Mouse (Mus musculus): ENCODE measurements at regions not wholly inside any gene's neighbourhood (a gene's known extent, or its start where the extent isn't known, plus 50 kb on each side); places are given as distances from the start of the nearest gene placed in this dataset.

DNA sequence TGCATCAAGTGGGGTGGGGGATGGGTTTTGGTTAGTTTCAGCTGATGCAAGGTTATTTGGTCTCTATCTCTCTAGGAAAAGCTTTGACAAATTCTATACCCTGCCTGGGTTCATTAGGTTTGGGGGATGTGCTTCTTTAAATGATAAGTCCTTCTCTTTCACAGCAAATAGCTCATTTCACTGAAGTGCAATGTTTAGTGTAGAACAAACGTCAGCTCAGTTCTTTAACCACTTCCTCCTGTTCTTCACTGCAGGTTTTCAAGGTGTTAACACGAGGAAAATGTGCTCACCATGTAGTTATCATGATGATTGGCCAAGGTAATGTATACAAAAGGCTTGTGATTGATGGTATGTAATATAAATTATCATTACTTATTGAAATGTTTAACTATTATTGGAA is 659.5 kb upstream of the A1bg start:
- no peak for DNase-seq (ENCODE audit: low read depth)
- no peak for TF ChIP-seq POLR2A (IDR thresholded peaks at IDR 0.05; ENCODE audit: borderline replicate concordance, extremely low read depth, insufficient read depth, insufficient read length, poor library complexity, severe bottlenecking)
- TF ChIP-seq CTCF (IDR thresholded peaks at IDR 0.05; ENCODE audit: borderline replicate concordance, extremely low read depth, insufficient read depth, insufficient read length) = no peak

DNA sequence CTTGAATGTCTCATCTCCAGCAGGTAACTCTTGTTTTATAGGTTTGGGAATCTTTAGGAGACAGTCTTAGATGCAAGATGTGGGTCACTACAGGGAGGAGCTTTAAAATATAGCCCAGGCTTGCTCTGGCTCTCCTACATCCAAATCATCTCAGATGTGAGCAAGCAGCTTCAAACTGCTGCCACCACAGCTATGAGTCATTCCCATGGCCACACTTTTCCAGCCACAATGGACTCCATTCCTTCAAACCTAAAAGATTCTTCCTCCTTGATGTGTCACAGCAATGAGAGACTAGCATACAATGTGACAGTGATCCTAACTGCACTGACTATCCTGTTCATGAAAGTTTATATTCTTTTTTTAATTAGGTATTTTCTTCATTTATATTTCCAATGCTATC is 640.5 kb upstream of the A1bg start:
- DNase-seq (ENCODE audit: low read depth) = no peak
- TF ChIP-seq CTCF (IDR thresholded peaks at IDR 0.05; ENCODE audit: borderline replicate concordance, extremely low read depth, insufficient read depth, insufficient read length) (no peak), POLR2A (IDR thresholded peaks at IDR 0.05; ENCODE audit: borderline replicate concordance, extremely low read depth, insufficient read depth, insufficient read length, poor library complexity, severe bottlenecking) (no peak)

DNA sequence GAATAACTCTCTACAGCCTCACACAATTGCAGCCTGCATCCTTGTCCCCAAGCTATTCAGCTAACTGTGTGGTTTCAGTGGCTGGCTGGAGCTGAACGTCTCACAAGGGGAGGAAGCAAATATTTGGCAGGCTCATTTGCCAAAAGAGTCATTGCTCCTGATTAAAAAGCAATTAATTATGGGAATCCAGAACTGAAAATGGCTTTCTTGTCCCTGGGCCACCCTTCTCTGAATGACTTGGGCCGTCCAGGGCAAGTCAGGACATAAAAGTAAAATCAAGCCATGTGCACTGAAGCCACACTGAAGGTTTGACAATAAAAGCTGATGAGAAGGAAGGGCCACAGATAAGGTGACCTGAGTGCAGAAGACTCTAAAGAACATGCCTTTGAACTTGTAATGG is 639.4 kb upstream of the A1bg start:
- DNase-seq (ENCODE audit: low read depth) = no peak
- no peak for TF ChIP-seq POLR2A (IDR thresholded peaks at IDR 0.05; ENCODE audit: borderline replicate concordance, extremely low read depth, insufficient read depth, insufficient read length, poor library complexity, severe bottlenecking)

DNA sequence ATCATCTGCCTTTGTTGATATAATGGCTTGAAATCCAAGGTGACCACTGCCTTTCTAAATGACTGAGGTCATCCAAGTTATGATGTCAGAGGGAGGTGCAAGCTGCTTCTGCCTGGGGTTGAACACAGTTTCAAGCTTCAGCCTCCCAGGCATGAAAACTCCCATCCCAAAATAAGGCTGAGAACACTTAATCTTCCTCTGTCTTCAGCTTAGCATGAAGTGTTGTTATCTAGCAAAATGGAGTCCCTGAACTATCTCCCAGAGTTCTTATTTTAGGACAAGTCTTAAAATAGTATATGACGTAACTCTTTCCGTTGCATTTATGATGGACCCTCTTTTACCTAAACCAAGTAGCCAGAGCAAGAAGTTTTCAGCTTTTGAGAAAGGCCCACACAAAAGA is 631.1 kb upstream of the A1bg start:
- DNase-seq (ENCODE audit: low read depth) = no peak
- TF ChIP-seq CTCF (IDR thresholded peaks at IDR 0.05; ENCODE audit: borderline replicate concordance, extremely low read depth, insufficient read depth, insufficient read length) (no peak), POLR2A (IDR thresholded peaks at IDR 0.05; ENCODE audit: borderline replicate concordance, extremely low read depth, insufficient read depth, insufficient read length, poor library complexity, severe bottlenecking) (no peak)

DNA sequence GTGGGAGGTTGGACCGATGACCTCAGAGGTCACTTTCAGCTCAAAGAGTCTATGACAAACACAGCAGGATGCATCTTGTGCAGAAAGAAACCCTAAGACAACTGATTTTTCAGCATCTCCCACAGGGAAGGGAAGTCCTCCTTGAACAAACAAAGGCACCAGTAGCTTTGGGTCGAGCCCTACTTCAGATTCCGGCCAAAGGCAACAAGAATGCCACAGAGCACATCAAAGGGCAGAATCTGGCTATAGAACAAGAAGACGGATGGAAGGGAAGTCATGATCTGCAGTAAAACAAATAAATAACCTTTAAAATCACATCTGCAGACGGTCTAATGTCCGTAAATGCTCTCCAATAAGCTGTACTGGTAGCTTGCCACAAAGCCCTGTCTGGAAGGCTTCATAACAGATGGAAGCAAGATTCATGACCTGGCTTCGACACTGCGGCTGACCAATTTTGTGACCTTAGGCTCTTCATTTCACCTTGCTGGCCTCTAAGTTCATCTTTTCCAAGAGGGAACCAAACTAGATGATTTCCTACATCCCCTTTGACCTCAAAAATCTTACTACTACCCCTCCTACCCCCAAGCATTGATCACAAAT is 630.4 kb upstream of the A1bg start:
- DNase-seq (ENCODE audit: low read depth) = peak; percentile 40
- TF ChIP-seq POLR2A (IDR thresholded peaks at IDR 0.05; ENCODE audit: borderline replicate concordance, extremely low read depth, insufficient read depth, insufficient read length, poor library complexity, severe bottlenecking) (no peak), CTCF (IDR thresholded peaks at IDR 0.05; ENCODE audit: borderline replicate concordance, extremely low read depth, insufficient read depth, insufficient read length) (no peak)

DNA sequence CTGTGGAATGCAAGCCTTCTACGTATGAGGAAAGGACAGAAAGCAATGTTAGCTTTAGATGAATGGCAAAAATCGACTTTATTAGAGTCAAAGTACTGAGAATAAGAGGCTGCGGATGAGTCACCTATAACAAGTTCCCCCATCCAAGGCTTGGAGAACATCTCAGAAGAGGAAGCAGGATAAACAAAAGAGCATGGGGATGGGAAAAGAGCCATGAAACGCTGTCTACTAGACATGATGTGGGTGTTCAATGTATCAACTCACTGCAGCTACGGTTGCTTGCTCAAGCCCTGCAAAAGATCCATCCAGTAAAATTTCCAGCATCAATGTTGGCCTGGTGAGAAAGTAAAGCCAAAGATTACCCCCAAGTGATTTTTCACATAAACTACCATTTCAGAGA is 628.4 kb upstream of the A1bg start:
- DNase-seq (ENCODE audit: low read depth) = no peak
- no peak for TF ChIP-seq CTCF (IDR thresholded peaks at IDR 0.05; ENCODE audit: borderline replicate concordance, extremely low read depth, insufficient read depth, insufficient read length)
- no peak for TF ChIP-seq POLR2A (IDR thresholded peaks at IDR 0.05; ENCODE audit: borderline replicate concordance, extremely low read depth, insufficient read depth, insufficient read length, poor library complexity, severe bottlenecking)

DNA sequence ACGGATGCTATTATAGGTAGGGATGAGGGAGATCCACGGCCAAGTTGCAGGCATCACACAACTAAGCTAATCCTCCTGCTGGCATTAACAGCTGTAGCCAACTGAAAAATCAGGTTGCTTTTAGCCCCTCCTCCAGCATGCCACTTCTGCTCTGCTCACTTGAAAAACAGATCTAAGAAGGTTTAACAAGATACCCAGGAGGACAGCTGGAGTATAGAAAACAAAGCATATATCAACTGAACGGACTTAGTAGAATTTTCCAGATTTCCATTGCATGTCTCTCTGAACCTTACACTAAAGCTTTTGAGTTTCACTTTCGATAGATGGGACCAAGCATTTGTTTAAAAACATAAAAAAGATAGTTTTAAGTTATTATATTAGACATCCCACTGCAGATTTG is 625.6 kb upstream of the A1bg start:
- TF ChIP-seq CTCF (IDR thresholded peaks at IDR 0.05; ENCODE audit: borderline replicate concordance, extremely low read depth, insufficient read depth, insufficient read length) (no peak), POLR2A (IDR thresholded peaks at IDR 0.05; ENCODE audit: borderline replicate concordance, extremely low read depth, insufficient read depth, insufficient read length, poor library complexity, severe bottlenecking) (no peak)
- DNase-seq (ENCODE audit: low read depth) = no peak

DNA sequence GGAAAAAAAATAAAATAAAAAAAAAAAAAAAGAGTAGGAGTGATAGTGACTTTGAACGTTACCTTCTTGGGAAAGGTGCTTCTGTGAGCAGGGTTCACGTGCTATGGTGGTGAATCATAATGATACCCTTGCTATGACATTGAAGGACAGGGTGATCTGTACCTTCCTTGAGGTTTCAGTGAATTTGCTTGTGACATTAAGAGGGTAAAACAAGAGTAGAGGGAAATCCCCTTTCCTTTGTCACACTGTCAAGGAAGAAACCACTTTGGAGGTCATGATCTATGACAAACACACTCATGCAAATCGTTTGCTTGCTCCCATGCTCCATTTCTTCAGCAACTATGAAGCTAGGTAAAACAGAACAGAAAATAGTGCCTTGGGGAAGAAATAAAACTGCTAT is 623.8 kb upstream of the A1bg start:
- DNase-seq (ENCODE audit: low read depth) = no peak
- no peak for TF ChIP-seq CTCF (IDR thresholded peaks at IDR 0.05; ENCODE audit: borderline replicate concordance, extremely low read depth, insufficient read depth, insufficient read length)
- no peak for TF ChIP-seq POLR2A (IDR thresholded peaks at IDR 0.05; ENCODE audit: borderline replicate concordance, extremely low read depth, insufficient read depth, insufficient read length, poor library complexity, severe bottlenecking)

DNA sequence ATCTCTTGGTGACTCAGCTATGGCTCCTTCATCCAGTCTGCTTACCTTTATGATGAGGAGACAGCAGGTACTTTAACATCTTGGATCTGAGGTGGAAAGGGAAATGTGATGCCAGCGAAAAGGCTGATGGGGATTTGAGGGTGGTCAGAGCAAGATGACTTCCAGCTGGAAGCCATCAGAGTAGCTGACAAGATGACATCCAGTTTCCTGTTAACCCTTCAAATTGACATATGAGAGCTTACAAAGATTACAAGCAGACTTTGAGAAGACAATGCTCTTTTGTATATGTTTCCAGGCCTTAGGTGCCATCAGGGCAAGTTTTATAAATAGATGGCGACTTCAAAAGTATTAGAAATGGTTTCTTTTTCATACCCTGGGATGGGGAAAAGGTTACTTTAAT is 621.3 kb upstream of the A1bg start:
- no peak for DNase-seq (ENCODE audit: low read depth)
- TF ChIP-seq POLR2A (IDR thresholded peaks at IDR 0.05; ENCODE audit: borderline replicate concordance, extremely low read depth, insufficient read depth, insufficient read length, poor library complexity, severe bottlenecking) (no peak), CTCF (IDR thresholded peaks at IDR 0.05; ENCODE audit: borderline replicate concordance, extremely low read depth, insufficient read depth, insufficient read length) (no peak)

DNA sequence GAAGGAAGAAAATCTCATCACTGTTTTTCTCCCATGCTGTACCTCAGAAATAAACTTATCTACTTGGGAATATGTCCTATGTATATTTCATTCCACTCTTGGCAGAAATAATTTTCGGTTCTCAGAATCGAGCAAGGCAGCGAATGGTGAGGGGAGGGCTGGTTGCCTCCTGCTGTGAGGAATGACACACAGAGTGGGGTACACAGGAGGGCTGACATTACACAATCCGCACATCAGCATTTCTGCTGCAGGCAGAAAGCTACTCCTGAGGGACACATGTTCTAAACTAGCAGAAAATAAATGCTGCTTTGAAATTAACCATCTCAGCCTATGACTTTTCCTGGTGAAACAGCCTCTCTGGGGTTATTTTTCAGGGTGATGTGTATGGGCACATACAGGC is 618.8 kb upstream of the A1bg start:
- TF ChIP-seq POLR2A (IDR thresholded peaks at IDR 0.05; ENCODE audit: borderline replicate concordance, extremely low read depth, insufficient read depth, insufficient read length, poor library complexity, severe bottlenecking) = no peak
- no peak for TF ChIP-seq CTCF (IDR thresholded peaks at IDR 0.05; ENCODE audit: borderline replicate concordance, extremely low read depth, insufficient read depth, insufficient read length)
- DNase-seq (ENCODE audit: low read depth) = peak; percentile 35

DNA sequence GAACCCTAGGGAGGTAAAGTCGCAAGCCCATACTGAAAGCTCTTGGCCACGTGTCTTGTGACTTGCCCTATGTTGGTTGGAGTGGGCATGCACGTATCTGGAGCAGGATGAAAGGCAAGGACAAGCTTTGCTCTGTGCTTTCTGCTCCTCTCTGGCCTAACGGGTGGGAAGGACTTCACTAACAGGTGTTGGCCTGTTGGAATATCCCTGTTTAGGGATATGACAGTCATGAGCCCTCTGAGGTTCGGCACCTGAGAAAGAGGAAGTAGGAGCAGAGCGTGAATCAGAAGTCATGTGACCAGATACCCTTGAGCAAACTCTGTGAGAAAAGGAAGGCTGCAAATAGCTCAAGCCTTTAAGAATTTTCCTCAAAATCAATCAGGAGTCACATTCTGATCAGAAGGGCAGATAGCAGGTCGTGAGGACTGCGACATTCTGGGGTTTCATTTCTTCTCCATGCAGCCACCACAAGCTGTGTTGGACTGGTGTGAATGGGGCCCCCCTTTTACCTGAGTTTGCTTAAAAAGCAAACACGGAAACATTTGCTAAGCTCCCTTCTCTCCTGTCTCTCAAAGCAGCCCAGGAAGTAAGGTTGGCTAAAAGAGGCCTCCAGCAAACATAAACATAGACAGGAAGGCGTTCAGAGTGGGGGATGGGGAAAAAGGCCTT is 618.1 kb upstream of the A1bg start:
- no peak for DNase-seq (ENCODE audit: low read depth)
- TF ChIP-seq CTCF (IDR thresholded peaks at IDR 0.05; ENCODE audit: borderline replicate concordance, extremely low read depth, insufficient read depth, insufficient read length) = no peak
- no peak for TF ChIP-seq POLR2A (IDR thresholded peaks at IDR 0.05; ENCODE audit: borderline replicate concordance, extremely low read depth, insufficient read depth, insufficient read length, poor library complexity, severe bottlenecking)

DNA sequence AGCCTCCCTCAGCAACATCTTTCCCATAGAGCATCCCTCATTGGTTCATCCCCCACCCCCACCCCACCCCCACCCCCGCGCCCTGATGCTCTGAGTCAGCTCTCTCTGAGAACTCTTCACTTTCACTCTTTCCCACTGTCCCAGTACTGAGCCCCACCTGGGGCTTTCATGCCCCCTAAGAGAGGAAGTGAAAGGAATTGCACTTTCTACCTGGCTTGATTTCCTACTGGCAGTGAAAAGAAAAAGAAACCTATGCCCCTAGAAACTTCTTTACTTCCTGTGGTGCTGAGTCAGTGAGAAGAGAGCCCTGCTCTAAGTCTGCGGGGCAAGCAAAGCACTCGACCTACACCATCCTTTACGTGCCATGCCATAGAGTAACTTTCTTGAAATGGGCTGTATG is 616.1 kb upstream of the A1bg start:
- no peak for DNase-seq (ENCODE audit: low read depth)
- TF ChIP-seq CTCF (IDR thresholded peaks at IDR 0.05; ENCODE audit: borderline replicate concordance, extremely low read depth, insufficient read depth, insufficient read length) = no peak
- TF ChIP-seq POLR2A (IDR thresholded peaks at IDR 0.05; ENCODE audit: borderline replicate concordance, extremely low read depth, insufficient read depth, insufficient read length, poor library complexity, severe bottlenecking) = no peak

Measured in brain, embryonic 14.5 days (tissue).